Mouse (Mus musculus) activated CD4-positive, CD25-positive, alpha-beta regulatory T cell, adult 9 weeks (primary cell): ENCODE data around the gene Xcr1. TPM values are rescaled to one million over a fixed set of nuclear protein-coding genes. Genes with fewer than 3 reads are reported as not detected.

ENCODE experiments used
- polyA plus RNA-seq: library from polyadenylated mRNA; unstranded; fragments of 100-300 nt; shearing (Covaris generic); gene quantifications from one replicate; pipeline ENCODE4 v1.2.1, GENCODE M21; 2017

Xcr1 gene
- polyA plus RNA-seq, result 0.44 TPM

DNA sequence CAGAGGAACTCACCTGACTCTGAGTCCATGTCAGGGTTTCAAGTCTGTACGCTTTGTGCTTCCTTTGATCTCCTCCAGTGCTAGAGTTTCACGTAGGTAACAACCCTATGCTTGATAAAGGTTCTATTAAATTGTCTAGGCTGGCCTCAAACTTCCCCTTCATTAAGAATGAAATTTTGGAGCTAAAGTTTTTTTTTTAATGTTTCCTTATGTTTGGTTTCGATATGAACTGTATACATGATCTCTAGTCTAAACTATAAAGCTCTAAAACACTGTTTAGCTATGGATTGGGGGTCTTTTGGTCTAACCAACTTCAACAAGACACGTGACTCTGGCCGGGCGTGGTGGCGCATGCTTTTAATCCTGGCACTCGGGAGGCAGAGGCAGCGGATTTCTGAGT lies at the start of gene Xcr1:
Gene Xcr1 (minus strand): TSS at position 101 of the 400 bp plus-strand sequence.

GRCm38 (mm10) chr9:123851713-123852448 lies 9.9 kb downstream of the Xcr1 start, which contains the start of gene Fyco1:
Gene Fyco1, minus strand, starts transcription at chr9:123851899.

GRCm38 (mm10) chr9:123806267-123806666 lies 55.6 kb downstream of the Xcr1 start, which contains the start of gene Cxcr6:
Gene Cxcr6, plus strand, starts transcription at chr9:123806475.

Other genes starting within 250 kb of the Xcr1 start
- 0.39 TPM for gene Slc6a20b, start 229.5 kb downstream of the Xcr1 start, polyA plus RNA-seq
- 9.5 TPM for gene Ccr9, start 183.6 kb downstream of the Xcr1 start, polyA plus RNA-seq
- 0.15 TPM for gene Slc6a20a, start 183.1 kb downstream of the Xcr1 start, polyA plus RNA-seq
- 45.9 TPM for gene Lztfl1, start 144.3 kb downstream of the Xcr1 start, polyA plus RNA-seq
- 27.5 TPM for gene Cxcr6, start 55.6 kb downstream of the Xcr1 start, polyA plus RNA-seq
- 55.2 TPM for gene Fyco1, start 10.1 kb downstream of the Xcr1 start, polyA plus RNA-seq
- 0.26 TPM for gene Ccr1, start 106.7 kb upstream of the Xcr1 start, polyA plus RNA-seq
- not detected for gene Ccr1l1, start 116.4 kb upstream of the Xcr1 start, polyA plus RNA-seq
- gene Ccr3, start 159.9 kb upstream of the Xcr1 start, polyA plus RNA-seq, result 3.0 TPM
- gene Ccr2, start 239.9 kb upstream of the Xcr1 start, polyA plus RNA-seq, result 50.3 TPM